Mouse (Mus musculus) right cerebral cortex, adult 2 months (tissue): ENCODE data around the gene Tmco5.
A peak's percentile ranks its signal among the peaks of the same experiment; 100 is the strongest.
"Not testable (repeated sequence)": the region's sequence is repeated elsewhere in the genome, so short reads cannot be mapped to it uniquely, and the experiment has no call there.

Experiments used
- DNase-seq, 2 experiments: peaks; one replicate each; pipeline ENCODE4 v3.0.0; 2021 to 2022; ENCODE audit warnings: low spot score in 2 of 2

The Tmco5 gene

DNA sequence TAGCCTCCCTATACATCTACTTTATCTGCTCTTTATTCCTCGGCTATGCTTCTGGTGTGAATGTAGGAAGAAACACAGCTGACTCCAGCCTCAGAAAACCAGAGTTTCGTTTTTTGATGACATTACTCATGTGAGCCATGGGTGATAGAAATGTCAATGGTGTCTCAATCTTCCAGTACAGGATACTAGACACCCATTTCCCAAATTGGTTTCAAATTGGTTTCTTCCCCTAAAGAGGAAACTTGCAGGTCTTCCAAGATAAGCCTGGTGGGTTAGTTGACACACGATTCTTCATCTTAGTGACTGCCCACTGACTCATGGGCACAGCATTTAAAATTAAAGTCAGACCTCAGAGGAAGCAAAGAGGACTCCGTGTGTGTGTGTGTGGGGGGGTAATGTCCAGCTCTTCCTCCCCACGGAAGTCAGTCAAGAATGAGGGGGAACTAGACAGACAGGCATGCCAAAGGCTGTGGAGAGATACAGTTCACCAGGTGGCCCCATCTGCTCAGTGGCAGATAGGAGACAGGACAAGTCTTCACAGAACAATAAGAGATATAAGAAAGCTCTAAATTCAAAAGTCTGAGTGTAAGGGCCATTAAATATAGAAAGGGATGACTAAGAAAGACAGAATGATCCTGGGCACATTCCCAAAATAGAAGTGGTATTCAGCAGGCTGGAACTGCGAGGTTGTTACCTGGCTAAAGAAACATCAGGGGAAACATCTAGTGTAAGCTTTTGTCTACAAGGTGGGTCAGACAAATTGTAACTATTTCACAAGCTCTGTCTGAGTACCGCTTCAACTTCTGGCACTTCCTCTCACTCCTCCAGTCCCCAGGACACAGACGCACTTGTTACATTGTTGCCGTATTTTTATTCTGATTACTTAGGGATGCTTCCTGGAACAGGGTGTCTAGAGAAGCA, 44.3 kb downstream of the Tmco5 start:
- no peak for DNase-seq

DNA sequence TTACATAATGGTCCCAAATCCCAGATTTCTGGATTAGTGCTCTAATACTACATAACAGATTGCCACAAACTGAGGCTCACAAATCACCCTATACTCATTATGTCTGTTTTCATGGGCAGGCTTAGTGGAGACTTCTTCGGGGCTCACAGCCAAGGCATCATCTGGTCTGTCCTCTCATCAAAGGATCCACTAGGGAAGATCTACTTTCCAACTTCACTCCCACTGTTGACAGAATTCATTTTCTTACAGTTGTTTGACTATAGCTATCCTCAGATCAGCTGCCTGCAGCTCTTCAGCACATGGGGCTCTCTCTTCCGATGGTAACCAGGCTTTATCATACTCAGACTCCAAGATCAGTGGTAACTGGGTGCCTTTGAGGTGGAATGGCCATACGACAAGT, 45.2 kb downstream of the Tmco5 start:
- peak in 1 of 2 experiments; percentile 56 for DNase-seq

DNA sequence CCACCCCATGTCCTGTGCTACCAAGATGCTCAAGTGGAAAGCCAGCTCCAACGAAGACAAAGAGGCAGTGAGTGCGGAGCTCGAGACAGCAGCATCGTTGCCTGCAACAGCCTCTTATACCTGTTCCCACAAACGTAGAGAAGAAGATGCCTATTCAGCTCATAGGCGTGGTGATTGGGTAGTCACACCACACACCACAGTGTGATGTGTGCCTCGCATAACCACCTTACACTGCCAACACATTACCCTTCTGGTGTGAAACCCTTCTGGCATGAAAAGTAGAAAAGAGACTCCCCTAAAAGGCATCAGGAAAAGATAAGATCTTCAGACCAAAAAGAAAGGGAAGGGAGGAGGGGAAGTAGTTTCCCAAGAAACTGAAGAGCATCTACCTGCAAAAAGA, 45.8 kb downstream of the Tmco5 start:
- no peak for DNase-seq

DNA sequence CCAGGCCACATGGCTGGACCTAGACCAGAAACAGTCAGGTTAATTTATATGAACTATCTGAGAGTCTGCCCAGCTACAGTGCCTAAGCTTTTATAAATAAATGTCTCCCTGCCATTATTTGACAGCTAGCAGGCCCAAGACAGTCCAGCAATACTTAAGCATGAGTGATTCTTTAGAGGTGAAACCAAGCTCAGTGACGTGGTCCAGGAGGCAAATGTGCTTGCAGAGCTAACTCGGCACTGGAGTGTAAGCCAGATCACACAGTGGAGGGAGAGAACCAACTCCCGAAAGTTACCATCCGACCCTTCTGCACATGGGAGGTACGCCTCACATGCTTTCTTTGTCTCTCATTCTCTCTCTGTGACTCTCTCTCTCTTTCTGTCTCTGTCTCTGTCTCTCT, 46.7 kb downstream of the Tmco5 start:
- DNase-seq: no peak

DNA sequence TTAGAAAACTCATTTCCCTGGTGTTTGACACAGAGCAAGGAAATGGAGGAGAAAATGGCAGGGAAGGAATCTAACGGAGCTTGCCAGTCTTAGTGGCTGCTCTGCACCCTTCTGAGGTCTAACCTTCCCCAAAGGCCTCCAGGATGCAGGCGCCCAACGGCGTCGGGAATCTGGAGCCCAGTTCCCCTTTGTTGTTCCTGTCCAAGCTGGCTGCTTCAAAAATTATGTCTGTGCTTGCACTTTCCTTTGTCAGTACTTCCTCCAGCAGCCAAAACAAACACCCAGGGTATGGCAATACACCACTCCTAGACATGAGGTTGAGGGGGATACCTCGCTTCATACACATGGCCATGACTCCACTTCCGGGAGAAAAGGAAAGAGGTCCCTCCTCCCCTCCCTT, 53.7 kb downstream of the Tmco5 start:
- DNase-seq: no peak

DNA sequence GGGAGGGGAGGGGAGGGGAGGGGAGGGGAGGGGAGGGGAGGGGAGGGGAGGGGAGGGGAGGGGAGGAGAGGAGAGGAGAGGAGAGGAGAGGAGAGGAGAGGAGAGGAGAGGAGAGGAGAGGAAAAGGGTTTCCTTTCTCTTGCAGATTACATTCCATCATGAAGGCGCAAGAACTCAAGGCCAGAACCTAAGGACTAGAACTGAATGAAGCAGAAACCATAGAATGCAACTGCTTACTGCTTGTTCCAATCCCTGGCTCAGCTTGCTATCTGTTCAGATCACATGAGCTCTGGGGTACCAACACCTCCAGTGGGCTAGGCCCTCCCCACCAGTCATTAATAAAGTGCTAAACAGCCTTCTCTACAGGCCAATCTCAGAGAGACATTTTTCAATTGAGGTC, 55.7 kb downstream of the Tmco5 start:
- not testable (repeated sequence) for DNase-seq

DNA sequence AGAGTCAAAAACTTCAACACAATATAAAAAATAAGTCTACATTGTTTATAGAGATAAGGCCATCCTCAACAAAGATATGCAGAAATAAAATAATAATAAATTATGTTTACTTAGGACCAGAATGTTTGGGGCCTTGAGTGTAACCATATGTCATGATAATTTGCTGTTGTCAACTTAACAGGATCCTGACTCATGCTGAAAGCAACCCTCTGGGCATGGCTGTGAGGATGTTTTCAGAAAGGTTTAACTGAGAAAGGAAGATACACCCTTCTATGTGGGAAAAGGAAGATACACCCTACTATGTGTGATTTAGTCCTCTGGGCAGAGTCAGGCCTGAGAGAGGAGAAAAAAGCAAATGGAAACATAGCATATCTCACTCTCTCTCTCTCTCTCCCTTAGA, 56.3 kb downstream of the Tmco5 start:
- no peak for DNase-seq

DNA sequence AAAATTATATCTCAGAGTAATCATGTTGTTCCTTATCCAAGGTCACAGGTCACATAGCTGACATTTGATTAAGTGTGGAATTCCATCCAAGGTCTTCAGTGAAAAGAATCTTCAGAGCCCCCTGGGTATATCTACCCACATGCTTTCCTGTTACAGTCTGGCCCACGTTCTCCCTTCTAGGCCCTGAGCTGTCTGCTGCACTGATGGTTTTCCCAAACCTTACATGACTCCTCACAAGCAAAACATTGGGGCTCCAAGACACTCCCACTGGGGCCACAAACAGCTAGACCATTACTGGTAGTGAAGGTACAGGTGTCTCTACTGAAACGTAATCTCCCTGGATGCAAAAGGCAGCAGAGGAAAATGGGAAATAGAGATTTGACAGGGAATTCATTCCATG, 57.9 kb downstream of the Tmco5 start:
- no peak for DNase-seq

DNA sequence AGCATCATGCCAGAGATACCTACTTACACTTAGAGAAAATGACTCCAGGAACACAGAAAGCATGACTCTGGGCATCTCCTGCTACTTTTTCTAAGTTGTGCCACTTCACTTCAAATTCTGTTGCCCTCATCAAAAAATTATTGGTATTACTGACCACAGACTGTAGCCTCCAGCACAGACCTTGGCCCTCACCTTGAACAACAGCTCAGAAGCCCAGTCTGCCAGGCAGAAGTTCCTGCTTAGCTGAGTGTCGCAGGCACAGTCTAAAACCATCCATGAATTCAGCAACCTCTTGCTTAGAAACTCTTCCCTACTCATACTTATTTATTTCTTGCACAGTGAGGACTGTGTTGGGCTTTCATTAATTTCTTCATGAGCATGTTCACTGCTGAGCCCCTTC, 58.7 kb downstream of the Tmco5 start:
- no peak for DNase-seq

DNA sequence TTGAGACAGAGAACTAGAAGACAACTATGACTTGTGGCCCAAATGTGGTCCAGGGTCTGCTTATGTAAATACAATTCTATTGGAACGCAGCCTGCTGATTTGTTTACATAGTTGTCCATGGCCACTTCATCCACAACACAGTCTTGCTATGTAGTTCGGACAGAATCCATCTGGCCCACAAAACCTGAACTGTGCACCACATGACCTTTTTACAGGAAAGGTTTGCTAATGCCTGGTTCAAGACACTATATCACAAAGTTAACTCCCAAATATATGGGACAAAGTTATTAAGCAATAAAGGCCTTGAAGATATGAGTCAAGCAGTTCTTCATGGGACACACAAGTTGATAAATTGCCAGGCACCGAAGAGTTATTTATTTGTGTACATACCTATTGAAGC, 63.3 kb downstream of the Tmco5 start:
- DNase-seq: no peak
